Mouse (Mus musculus) C2C12 (cell line): Measurements from ENCODE around the gene Plvap. TPM values are rescaled to one million over a fixed set of nuclear protein-coding genes. Genes with fewer than 3 reads are reported as not detected.
A peak's percentile ranks its signal among the peaks of the same experiment; 100 is the strongest.

Source experiments
- H3K27me3 ChIP-seq: one replicate; pipeline ENCODE4 v1.6.1; 2011; ENCODE audit not compliant: control insufficient read depth, insufficient read depth, insufficient read length
- H3K36me3 ChIP-seq: one replicate; pipeline ENCODE4 v1.6.1; 2011; ENCODE audit not compliant: control insufficient read depth, insufficient read depth
- H3K4me3 ChIP-seq: one replicate; pipeline ENCODE4 v1.5.1; 2011; ENCODE audit warnings: mild to moderate bottlenecking, control low read depth; ENCODE audit not compliant: poor library complexity, insufficient read depth, severe bottlenecking
- H3K79me2 ChIP-seq: one replicate; pipeline ENCODE4 v1.6.1; 2011; ENCODE audit not compliant: control insufficient read depth, insufficient read depth
- H3K79me3 ChIP-seq: one replicate; pipeline ENCODE4 v1.6.1; 2011; ENCODE audit warnings: low read depth, control low read depth
- H3ac ChIP-seq: one replicate; pipeline ENCODE3; 2011; ENCODE audit warnings: low read depth; ENCODE audit not compliant: control insufficient read depth, insufficient read length
- CEBPB ChIP-seq: IDR thresholded peaks from one replicate; pipeline ENCODE4 v1.6.1; 2011; ENCODE audit warnings: low read depth, mild to moderate bottlenecking, control low read depth, moderate library complexity
- CTCF ChIP-seq: IDR thresholded peaks from one replicate; pipeline ENCODE4 v1.5.1; 2011; ENCODE audit not compliant: control insufficient read depth, insufficient read depth, insufficient read length
- FOSL1 ChIP-seq: IDR thresholded peaks from one replicate; pipeline ENCODE4 v1.8.0; 2011; ENCODE audit warnings: mild to moderate bottlenecking, low read length; ENCODE audit not compliant: poor library complexity, insufficient read depth, severe bottlenecking
- MAX ChIP-seq: IDR thresholded peaks from one replicate; pipeline ENCODE4 v1.6.1; 2011; ENCODE audit warnings: mild to moderate bottlenecking, control low read depth
- MYOD1 ChIP-seq: IDR thresholded peaks from one replicate; pipeline ENCODE4 v1.6.1; 2011; ENCODE audit warnings: low read depth; ENCODE audit not compliant: control insufficient read depth, insufficient read length
- MYOG ChIP-seq: IDR thresholded peaks from one replicate; pipeline ENCODE4 v1.6.1; 2011; ENCODE audit not compliant: control insufficient read depth, insufficient read length; ENCODE audit errors: extremely low read depth
- USF1 ChIP-seq: IDR thresholded peaks from one replicate; pipeline ENCODE4 v1.6.1; 2011; ENCODE audit warnings: low read depth, mild to moderate bottlenecking, control low read depth, moderate library complexity
- polyA plus RNA-seq: library from polyadenylated mRNA; unstranded; fragments of >200 nt; fragmentation: generic; extraction: Trizol; gene quantifications from one replicate; pipeline ENCODE4 v1.2.1, GENCODE M21; 2012; ENCODE audit warnings: missing spikeins

The Plvap gene
- polyA plus RNA-seq, 1 experiment: 0.07 TPM

- TF ChIP-seq MYOG (no peak), FOSL1 (no peak), MYOD1 (no peak), CTCF (no peak), USF1 (no peak), CEBPB (no peak), MAX (no peak)
Measured at GRCm38 (mm10) chr8:71504349-71504748, 7.2 kb downstream of the Plvap start.

GRCm38 (mm10) chr8:71498816-71499690, 12.5 kb downstream of the Plvap start:
- no peaks in the 10 kb centered on the region for H3K36me3 ChIP-seq
- no peak overlapping the region for H3ac ChIP-seq
- no peaks in the 10 kb centered on the region for H3K27me3 ChIP-seq
- H3K79me2 ChIP-seq: no peaks in the 10 kb centered on the region
- no peak for TF ChIP-seq FOSL1
- TF ChIP-seq MAX: no peak
- TF ChIP-seq CTCF: no peak
- TF ChIP-seq MYOD1: no peak
- TF ChIP-seq CEBPB: no peak
- no peak for TF ChIP-seq USF1
- no peak for TF ChIP-seq MYOG
- H3K4me3 ChIP-seq: no peak overlapping the region
- no peaks in the 10 kb centered on the region for H3K79me3 ChIP-seq

More at GRCm38 (mm10) chr8:71504349-71504748, 7.2 kb downstream of the Plvap start:
- no peak overlapping the region for H3ac ChIP-seq
- no peak overlapping the region for H3K4me3 ChIP-seq
- no peaks in the 10 kb centered on the region for H3K79me3 ChIP-seq
- H3K79me2 ChIP-seq: no peaks in the 10 kb centered on the region
- no peaks in the 10 kb centered on the region for H3K36me3 ChIP-seq
- peaks cover 25% of the 10 kb centered on the region for H3K27me3 ChIP-seq

- H3K79me2 ChIP-seq: no peaks in the 10 kb centered on the region
- H3ac ChIP-seq: no peak overlapping the region
- no peaks in the 10 kb centered on the region for H3K79me3 ChIP-seq
- H3K4me3 ChIP-seq: no peak overlapping the region
- H3K27me3 ChIP-seq: no peaks in the 10 kb centered on the region
- H3K36me3 ChIP-seq: no peaks in the 10 kb centered on the region
- no peak for TF ChIP-seq CTCF
- TF ChIP-seq MYOD1: no peak
- TF ChIP-seq MYOG: no peak
- TF ChIP-seq USF1: no peak
- TF ChIP-seq FOSL1: no peak
- TF ChIP-seq MAX: no peak
Measured at GRCm38 (mm10) chr8:71497881-71498501, 13.6 kb downstream of the Plvap start.

- Histone ChIP-seq H3K36me3 (peaks cover 5% of the 10 kb centered on the region), H3K4me3 (no peak overlapping the region), H3K79me3 (no peaks in the 10 kb centered on the region), H3ac (no peak overlapping the region), H3K79me2 (no peaks in the 10 kb centered on the region), H3K27me3 (no peaks in the 10 kb centered on the region)
- TF ChIP-seq USF1 (no peak), CEBPB (no peak), MYOD1 (no peak), FOSL1 (no peak), MYOG (no peak), MAX (no peak), CTCF (no peak)
Measured at GRCm38 (mm10) chr8:71497077-71497645, 14.4 kb downstream of the Plvap start.

GRCm38 (mm10) chr8:71496481-71496880, 15.1 kb downstream of the Plvap start:
- Histone ChIP-seq H3K79me2 (no peaks in the 10 kb centered on the region), H3ac (peak overlapping the region; percentile 42), H3K27me3 (no peaks in the 10 kb centered on the region), H3K79me3 (no peaks in the 10 kb centered on the region), H3K36me3 (peaks cover 8% of the 10 kb centered on the region), H3K4me3 (no peak overlapping the region)
- no peak for TF ChIP-seq CEBPB
- no peak for TF ChIP-seq FOSL1
- no peak for TF ChIP-seq MAX
- no peak for TF ChIP-seq USF1
- TF ChIP-seq MYOG: no peak
- TF ChIP-seq MYOD1: no peak
- no peak for TF ChIP-seq CTCF
